Mouse (Mus musculus) limb, embryonic 12.5 days (tissue): ENCODE data around the gene Cdk17. TPM values are rescaled to one million over a fixed set of nuclear protein-coding genes. Genes with fewer than 3 reads are reported as not detected.
A peak's percentile ranks its signal among the peaks of the same experiment; 100 is the strongest.

Experiments
- ATAC-seq: fragments of 200-750 bp; cut with Nextera tagmentation; 2 replicates; pipeline ENCODE4 v1.8.0; 2017; ENCODE audit warnings: low read depth, moderate TSS enrichment; ENCODE audit not compliant: insufficient number of reproducible peaks, insufficient read depth, low FRiP score, low TSS enrichment
- H3K27ac ChIP-seq: fragments of 300-500 bp; sonication (generic); 2 replicates; pipeline ENCODE4 v1.5.1; 2016; ENCODE audit warnings: mild to moderate bottlenecking, moderate library complexity
- H3K27me3 ChIP-seq: fragments of 300-500 bp; sonication (generic); 2 replicates; pipeline ENCODE4 v1.6.1; 2016; ENCODE audit warnings: mild to moderate bottlenecking, moderate library complexity
- H3K36me3 ChIP-seq: fragments of 300-500 bp; sonication (generic); 2 replicates; pipeline ENCODE4 v1.6.1; 2016; ENCODE audit warnings: mild to moderate bottlenecking, moderate library complexity
- H3K4me1 ChIP-seq: fragments of 300-500 bp; sonication (generic); replicated peaks from 2 replicates; pipeline ENCODE4 v1.6.1; 2016
- H3K4me2 ChIP-seq: fragments of 300-500 bp; sonication (generic); 2 replicates; pipeline ENCODE4 v1.6.1; 2016; ENCODE audit warnings: mild to moderate bottlenecking, moderate library complexity
- H3K4me3 ChIP-seq: fragments of 300-500 bp; sonication (generic); replicated peaks from 2 replicates; pipeline ENCODE4 v1.5.1; 2016; ENCODE audit warnings: mild to moderate bottlenecking
- H3K9ac ChIP-seq: fragments of 300-500 bp; sonication (generic); replicated peaks from 2 replicates; pipeline ENCODE4 v1.6.1; 2016; ENCODE audit warnings: mild to moderate bottlenecking, moderate library complexity
- H3K9me3 ChIP-seq: fragments of 300-500 bp; sonication (generic); 2 replicates; pipeline ENCODE4 v1.6.1; 2016; ENCODE audit warnings: mild to moderate bottlenecking, moderate library complexity
- WGBS: fragments of 180-500 bp; shearing (Covaris S2); methylation state at CpG from one replicate; pipeline ENCODE4 v1.1.7; 2016; 5-methylcytosine and 5-hydroxymethylcytosine counted together
- polyA plus RNA-seq: library from polyadenylated mRNA; unstranded; fragments of >200 nt; fragmentation: Nextera tagmentation; extraction: Ambion mirVana; gene quantifications from 2 replicates; pipeline ENCODE4 v1.2.1, GENCODE M21; 2016

Cdk17 gene
- polyA plus RNA-seq, 1 experiment from 2014 or later: 22.2 TPM

DNA sequence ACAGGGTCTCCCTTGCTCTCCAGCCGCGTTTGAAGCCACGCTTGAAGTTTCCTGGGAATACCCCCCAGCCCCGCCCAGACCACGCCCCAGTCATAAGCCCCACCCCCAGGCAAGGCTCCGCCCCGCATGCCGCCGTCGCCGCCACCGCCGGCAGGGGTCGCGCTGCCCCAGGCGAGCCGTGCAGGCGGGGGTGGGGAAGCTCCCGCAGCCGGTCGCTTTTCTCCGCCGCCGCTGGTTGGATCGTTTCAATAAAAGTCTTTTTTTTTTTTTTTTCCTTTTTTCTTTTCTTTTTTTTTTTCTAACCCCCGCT lies 223 bp upstream of the Cdk17 start:
- peak overlapping the region; percentile 100 for H3K27ac ChIP-seq
- peaks cover 8% of the 10 kb centered on the region for H3K4me1 ChIP-seq
- H3K9ac ChIP-seq: peak overlapping the region; percentile 96
- H3K4me2 ChIP-seq: peak overlapping the region; percentile 73
- ATAC-seq: peak; percentile 89
- H3K4me3 ChIP-seq: peak overlapping the region; percentile 94
- H3K36me3 ChIP-seq: no peaks in the 10 kb centered on the region
- WGBS: under 1% methylated on average over 26 of the region's 26 CpGs
- H3K9me3 ChIP-seq: no peaks in the 10 kb centered on the region
- H3K27me3 ChIP-seq: no peaks in the 10 kb centered on the region

DNA sequence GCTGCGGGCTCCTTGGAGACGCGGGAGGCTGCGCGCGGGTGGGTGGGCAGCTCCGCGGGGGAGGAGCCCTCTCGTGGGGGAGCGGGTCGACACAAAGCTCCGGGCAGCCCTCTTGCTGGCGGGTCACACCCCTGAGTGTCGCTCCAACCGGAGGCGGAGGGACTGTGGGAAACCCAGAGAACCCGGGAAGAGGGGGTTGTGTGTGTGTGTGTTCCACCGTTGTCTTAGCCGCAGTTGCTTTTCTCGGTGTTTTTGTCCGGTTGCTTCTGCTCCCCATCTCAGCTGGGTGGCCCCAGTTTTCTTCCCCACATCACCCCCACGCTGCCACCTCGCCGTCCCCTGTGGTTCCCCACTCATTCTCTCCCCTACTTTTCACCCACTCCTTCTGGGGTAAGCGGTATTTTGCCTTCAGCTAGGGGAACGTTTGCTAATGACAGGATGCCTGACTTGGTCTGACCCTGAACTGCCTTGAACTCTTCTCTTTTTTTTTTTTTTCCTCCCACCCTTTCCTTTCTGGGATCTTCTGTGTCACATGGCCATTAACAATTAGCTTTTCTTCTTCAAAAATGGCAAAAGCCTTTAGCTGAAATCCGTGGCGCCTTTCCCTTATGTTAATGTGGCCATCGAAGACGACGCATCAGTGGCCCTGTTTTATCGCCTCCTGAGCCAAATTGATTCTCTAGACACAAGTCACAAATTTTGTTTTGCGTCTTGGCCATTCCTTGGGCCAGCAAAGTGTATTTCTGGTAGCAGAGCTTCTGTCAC lies 1.0 kb downstream of the Cdk17 start:
- H3K9me3 ChIP-seq: no peaks in the 10 kb centered on the region
- H3K4me2 ChIP-seq: peak overlapping the region; percentile 73
- peak overlapping the region; percentile 94 for H3K4me3 ChIP-seq
- 0 out of 2 replicates have a peak, but pooled peaks have one; percentile 3 for ATAC-seq
- no peaks in the 10 kb centered on the region for H3K36me3 ChIP-seq
- H3K9ac ChIP-seq: peak overlapping the region; percentile 96
- no peaks in the 10 kb centered on the region for H3K27me3 ChIP-seq
- peaks cover 21% of the 10 kb centered on the region for H3K4me1 ChIP-seq
- WGBS: under 1% methylated on average over 33 of the region's 33 CpGs
- H3K27ac ChIP-seq: peak overlapping the region; percentile 100

DNA sequence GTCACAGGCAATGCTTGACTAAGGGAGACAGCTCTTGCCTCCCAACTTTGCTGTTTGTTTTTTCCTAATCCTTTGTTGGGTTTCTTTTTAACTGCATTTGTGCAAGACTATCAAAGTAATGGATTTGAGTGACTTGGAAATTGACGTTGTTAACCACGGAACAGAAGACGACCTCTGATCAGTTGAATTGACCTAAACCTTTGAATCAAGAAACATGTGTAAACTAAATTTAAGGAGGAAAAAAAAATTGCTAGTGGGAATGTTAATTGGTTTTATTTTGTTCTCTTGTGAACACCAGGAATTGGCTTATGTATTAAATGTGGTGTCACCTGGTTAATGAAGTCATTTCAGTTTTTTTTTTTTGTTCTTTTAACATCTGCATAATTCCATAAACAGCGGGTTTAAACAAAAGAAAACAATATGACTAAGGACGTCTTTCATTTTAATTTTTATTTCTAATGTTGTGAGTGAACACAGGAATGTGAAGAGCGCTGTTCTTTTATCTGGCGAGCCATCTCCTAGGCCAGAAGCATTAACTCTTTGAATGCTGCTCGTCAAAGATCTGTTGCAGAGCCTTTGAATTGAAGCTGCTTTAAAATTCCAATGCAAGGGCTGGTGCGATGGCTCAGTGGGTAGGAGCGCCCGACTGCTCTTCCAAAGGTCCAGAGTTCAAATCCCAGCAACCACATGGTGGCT lies 1.7 kb downstream of the Cdk17 start:
- no peaks in the 10 kb centered on the region for H3K36me3 ChIP-seq
- ATAC-seq: no peak
- H3K9me3 ChIP-seq: no peaks in the 10 kb centered on the region
- no peak overlapping the region for H3K27ac ChIP-seq
- H3K9ac ChIP-seq: peak overlapping the region; percentile 96; the same call in 1 of the 2 replicates
- peak overlapping the region; percentile 94 for H3K4me3 ChIP-seq
- peak overlapping the region; percentile 73 for H3K4me2 ChIP-seq
- H3K27me3 ChIP-seq: no peaks in the 10 kb centered on the region
- 28% methylated on average over 11 of the region's 11 CpGs for WGBS
- H3K4me1 ChIP-seq: peaks cover 21% of the 10 kb centered on the region

DNA sequence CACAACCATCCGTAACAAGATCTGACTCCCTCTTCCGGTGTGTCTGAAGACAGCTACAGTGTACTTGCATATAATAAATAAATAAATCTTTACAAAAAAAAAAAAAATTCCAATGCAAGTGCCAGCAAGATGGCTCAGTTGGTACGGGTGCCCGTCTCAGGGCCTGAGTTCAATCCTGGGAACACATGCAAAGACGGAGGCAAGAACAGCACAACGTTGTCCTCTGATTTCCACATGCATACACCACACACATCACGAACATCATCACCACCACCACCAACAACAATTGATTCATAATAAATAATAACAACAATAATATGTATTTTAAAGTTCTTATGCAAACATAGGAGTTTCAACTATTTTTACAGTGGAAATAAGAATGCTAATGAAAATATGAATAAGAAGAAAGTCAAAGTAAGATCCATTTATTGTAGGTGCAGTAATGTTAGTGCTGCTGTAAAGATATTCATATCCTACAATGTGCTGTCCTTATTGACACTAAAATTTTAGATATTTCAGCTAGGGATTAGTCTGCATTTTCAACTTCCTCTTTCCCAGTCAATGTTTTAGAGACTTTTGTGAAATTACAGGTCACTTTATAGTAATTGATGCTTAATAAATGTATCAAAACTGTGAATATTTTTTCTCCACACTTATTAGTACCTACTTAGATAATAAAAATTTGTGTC lies 2.4 kb downstream of the Cdk17 start:
- H3K4me2 ChIP-seq: peak overlapping the region; percentile 73; the same call in 1 of the 2 replicates
- H3K9me3 ChIP-seq: no peaks in the 10 kb centered on the region
- no peak for ATAC-seq
- no peak overlapping the region for H3K27ac ChIP-seq
- peaks cover 21% of the 10 kb centered on the region for H3K4me1 ChIP-seq
- no peaks in the 10 kb centered on the region for H3K27me3 ChIP-seq
- H3K4me3 ChIP-seq: no peak overlapping the region
- 83% methylated on average over 7 of the region's 7 CpGs for WGBS
- no peaks in the 10 kb centered on the region for H3K36me3 ChIP-seq
- no peak overlapping the region for H3K9ac ChIP-seq

DNA sequence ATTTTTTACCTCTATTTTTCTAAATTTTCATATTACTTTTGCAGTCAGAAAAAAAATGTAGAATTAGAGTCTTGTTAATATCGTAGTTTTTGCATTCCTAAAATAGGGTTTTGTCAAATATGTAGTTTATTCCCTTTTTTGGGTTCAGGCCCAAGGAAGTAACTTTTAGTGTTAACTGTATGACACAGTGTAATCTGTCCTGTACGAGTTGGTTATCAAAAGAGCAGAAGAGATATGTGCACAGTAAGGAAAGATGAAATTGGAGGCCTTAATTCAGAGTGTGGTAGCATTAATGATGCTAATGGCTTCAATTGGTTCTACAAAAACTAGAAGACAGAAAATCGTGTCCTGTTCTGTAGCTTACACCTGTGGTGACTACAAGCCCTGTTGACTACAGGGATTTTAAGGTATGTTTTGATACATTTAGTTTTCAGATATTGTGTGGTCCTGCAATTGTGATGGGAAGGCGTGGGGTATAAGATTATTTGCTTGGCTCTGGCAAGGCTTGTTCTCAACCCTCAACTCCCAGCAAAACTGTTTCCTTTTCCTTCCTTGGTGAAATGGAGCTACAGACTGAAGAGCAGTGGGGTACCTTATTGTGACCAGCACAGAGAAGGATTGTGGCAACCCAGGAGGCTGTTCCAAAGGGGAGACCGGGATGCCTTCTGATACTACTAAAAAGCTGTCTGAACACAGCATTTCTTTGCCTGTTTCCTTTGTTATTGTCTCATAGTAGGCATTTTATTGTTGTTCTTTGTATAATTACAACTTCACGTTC lies 3.2 kb downstream of the Cdk17 start:
- no peak overlapping the region for H3K9ac ChIP-seq
- H3K4me3 ChIP-seq: no peak overlapping the region
- ATAC-seq: no peak
- H3K36me3 ChIP-seq: no peaks in the 10 kb centered on the region
- no peaks in the 10 kb centered on the region for H3K9me3 ChIP-seq
- H3K4me2 ChIP-seq: no peak overlapping the region
- H3K4me1 ChIP-seq: peaks cover 21% of the 10 kb centered on the region
- no peaks in the 10 kb centered on the region for H3K27me3 ChIP-seq
- no peak overlapping the region for H3K27ac ChIP-seq
- 79% methylated on average over 6 of the region's 6 CpGs for WGBS

DNA sequence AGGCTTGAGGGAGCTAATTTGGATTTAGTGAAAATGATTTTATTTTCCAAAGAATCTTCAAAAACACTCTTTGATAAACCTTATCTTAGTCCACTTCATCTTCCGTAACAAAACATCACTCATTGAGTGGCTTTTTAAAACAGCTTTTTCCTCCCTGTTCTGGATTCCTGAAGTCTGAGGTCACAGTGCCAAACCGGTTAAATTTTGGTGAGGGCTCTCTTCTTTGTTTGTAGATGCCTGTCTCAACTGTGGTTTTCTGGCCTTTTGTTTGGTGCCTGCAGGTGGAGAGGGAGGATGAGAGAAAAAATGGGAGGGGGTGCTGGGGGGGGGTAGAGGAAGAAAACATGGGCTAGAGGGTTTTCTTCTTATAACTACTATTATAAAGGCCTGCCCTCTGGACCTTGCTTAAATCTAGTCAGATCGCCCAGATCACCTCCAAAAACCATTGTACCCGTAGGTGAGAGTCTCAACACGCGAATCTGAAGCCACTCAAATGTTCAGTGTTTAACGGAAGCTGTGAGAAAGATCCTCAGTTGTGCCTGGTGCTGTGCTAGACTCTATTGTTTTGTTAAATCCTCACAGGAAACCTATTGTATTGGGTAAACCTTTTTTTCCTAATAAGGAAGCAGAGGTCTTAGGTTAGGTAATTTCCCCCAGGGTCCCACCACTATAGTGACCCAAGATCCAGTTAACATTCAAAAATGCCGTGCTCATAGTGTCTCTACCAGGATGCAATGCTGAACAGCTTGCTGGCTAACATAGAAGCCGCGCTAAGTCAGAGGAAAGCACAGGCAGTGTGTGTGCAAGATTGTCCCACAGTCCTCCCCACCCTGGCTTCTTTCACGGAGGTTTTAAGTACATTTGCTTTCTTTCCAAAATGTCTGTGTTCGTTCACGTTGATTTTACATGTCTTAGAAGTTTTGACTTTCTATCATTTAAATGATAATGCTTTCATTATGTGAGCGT lies 5.0 kb downstream of the Cdk17 start:
- Histone ChIP-seq H3K36me3 (no peaks in the 10 kb centered on the region), H3K9me3 (no peaks in the 10 kb centered on the region), H3K27me3 (no peaks in the 10 kb centered on the region), H3K27ac (peak overlapping the region; percentile 37; the same call in 1 of the 2 replicates), H3K9ac (no peak overlapping the region), H3K4me1 (peaks cover 21% of the 10 kb centered on the region), H3K4me2 (0 out of 2 replicates have a peak overlapping the region, but pooled peaks have one; percentile 2), H3K4me3 (no peak overlapping the region)
- no peak for ATAC-seq
- 35% methylated on average over 14 of the region's 14 CpGs for WGBS

DNA sequence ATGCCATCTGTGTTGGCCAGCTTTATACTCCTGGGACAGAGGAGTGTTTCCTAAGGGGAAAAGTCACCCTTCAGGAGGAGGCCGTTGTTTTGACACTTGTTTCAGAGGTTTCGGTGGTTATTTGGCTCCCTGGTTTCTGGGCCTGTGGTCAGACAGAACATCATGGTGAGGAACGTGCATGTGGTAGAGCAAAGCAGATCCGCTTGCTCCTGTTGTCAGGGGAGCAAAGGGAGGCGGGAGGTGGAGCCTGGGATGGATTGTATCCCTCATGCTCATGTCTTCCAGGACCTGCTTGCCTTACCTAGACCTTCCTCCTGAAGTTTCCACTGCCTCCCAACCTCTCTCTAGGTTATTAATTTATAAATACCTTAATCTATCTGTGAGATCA lies 5.7 kb downstream of the Cdk17 start:
- 24% methylated on average over 5 of the region's 5 CpGs for WGBS
- Histone ChIP-seq H3K4me1 (peaks cover 21% of the 10 kb centered on the region), H3K9ac (no peak overlapping the region)

DNA sequence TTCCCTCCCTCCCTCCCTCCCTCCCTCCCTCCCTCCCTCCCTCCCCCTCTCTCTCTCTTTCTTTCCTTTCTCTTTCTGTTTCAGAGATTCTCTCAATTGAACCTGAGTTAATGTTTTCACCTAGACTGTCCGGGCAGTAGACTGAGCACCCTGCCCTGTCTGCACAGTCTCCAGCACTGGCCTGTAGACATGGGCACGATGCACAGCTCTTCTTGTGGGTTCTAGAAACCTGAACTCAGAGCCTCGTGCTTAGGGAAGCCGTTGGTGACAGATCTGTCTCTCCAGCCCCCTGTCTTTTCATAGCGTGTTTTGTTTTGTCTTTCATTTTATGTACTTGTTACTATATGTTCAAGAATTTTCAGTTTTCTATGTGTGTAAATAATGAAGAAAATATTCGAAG lies 6.6 kb downstream of the Cdk17 start:
- H3K27me3 ChIP-seq: no peaks in the 10 kb centered on the region
- H3K9ac ChIP-seq: no peak overlapping the region
- no peak overlapping the region for H3K4me3 ChIP-seq
- WGBS: 84% methylated on average over 6 of the region's 6 CpGs
- no peak for ATAC-seq
- peaks cover 21% of the 10 kb centered on the region for H3K4me1 ChIP-seq
- no peaks in the 10 kb centered on the region for H3K9me3 ChIP-seq
- H3K36me3 ChIP-seq: no peaks in the 10 kb centered on the region
- H3K4me2 ChIP-seq: no peak overlapping the region
- no peak overlapping the region for H3K27ac ChIP-seq

More for the DNA sequence above, 5.7 kb downstream of the Cdk17 start:
- Histone ChIP-seq H3K4me2 (0 out of 2 replicates have a peak overlapping the region, but pooled peaks have one; percentile 2), H3K4me3 (no peak overlapping the region), H3K27ac (no peak overlapping the region), H3K9me3 (no peaks in the 10 kb centered on the region), H3K36me3 (no peaks in the 10 kb centered on the region), H3K27me3 (no peaks in the 10 kb centered on the region)
- no peak for ATAC-seq

DNA sequence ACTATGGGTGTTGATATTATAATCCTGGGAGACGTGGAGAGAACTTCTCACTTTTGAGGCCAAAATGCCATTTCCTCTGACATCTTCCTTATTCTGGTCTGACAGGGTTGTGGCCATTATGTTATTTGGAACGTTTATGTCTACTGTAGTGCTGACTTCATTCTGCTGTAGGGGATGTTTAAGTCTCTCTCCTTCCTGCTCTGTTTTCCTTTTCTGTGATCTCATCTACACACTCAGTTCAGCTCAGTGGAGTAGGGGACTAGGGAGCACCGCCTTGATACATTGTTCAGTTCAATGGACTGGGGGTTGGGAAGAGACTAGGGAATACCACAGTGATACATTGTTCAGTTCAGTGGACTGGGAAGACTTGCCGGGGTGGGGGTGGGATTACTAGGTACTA lies 7.4 kb downstream of the Cdk17 start:
- Histone ChIP-seq H3K4me2 (no peak overlapping the region), H3K4me3 (no peak overlapping the region), H3K4me1 (peaks cover 21% of the 10 kb centered on the region), H3K27me3 (no peaks in the 10 kb centered on the region), H3K9me3 (no peaks in the 10 kb centered on the region), H3K9ac (no peak overlapping the region), H3K36me3 (no peaks in the 10 kb centered on the region), H3K27ac (no peak overlapping the region)
- 80% methylated on average over 4 of the region's 4 CpGs for WGBS
- ATAC-seq: no peak
